In the genomic region with DNA sequence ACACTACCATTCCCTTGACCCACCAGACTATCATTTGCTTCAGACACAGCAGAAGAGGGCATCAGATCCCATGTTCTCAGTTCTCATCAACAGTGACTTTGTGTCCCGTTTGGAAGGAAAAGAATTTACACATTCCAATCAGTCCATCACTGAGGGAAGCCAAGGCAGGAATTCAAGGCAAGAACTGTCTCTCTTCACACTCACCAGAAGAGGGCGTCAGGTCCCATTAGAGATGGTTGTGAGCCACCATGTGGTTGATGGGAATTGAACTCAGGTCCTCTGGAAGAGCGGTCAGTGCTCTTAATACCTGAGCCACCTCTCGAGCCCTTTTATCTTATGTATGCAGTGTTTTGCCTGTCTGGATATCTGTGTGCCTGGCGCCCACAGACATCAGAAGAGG, we compare ENCODE assay signal across 16 mouse cellular contexts. TPM values are rescaled to one million over a fixed set of nuclear protein-coding genes. Genes with fewer than 3 reads are reported as not detected.
"Had no signal": no experiment of that assay in that cellular context is flagged by ENCODE, and none has a peak within 500 bp of the region (broad histone marks: within the 10 kb centered on the region; RNA-seq: fewer than 3 reads in every experiment).

No protein-coding gene starts in this region.

- H3K9me3 ChIP-seq: limb, embryonic 13.5 days; midbrain, embryonic 12.5 days had no signal

- H3K27ac ChIP-seq: layer of hippocampus, adult 2 months; limb, embryonic 13.5 days; midbrain, embryonic 12.5 days had no signal

- H3K4me1 ChIP-seq: limb, embryonic 13.5 days; midbrain, embryonic 12.5 days had no signal

- DNase-seq: kidney, adult 11 months; kidney, adult 9 months; kidney, postnatal 10 days; kidney, postnatal 4 days; left cerebral cortex, postnatal 4 days; lung, adult 18-20 months; retina, postnatal 1 day; right cerebral cortex, postnatal 4 days; spleen, adult 18-20 months; thymus, adult 2 months; thymus, postnatal 25 days had no signal

- H3K27me3 ChIP-seq: limb, embryonic 13.5 days; midbrain, embryonic 12.5 days had no signal

- H3K4me3 ChIP-seq: layer of hippocampus, adult 2 months; limb, embryonic 13.5 days; midbrain, embryonic 12.5 days; myocyte had no signal

- H3K9ac ChIP-seq: limb, embryonic 13.5 days; midbrain, embryonic 12.5 days had no signal

- H3K36me3 ChIP-seq: limb, embryonic 13.5 days; midbrain, embryonic 12.5 days had no signal

- H3K4me2 ChIP-seq: limb, embryonic 13.5 days; midbrain, embryonic 12.5 days had no signal

RNA-seq across cellular contexts. Expression of gene Zbtb8b, which starts 22.3 kb away (rescaled TPM):
- polyA plus RNA-seq: liver, adult 2 months had no signal
